Mouse (Mus musculus) natural killer cell, adult 2 months (primary cell): Measurements from ENCODE around the gene Rnf208.

Source experiments
- DNase-seq, 2 experiments: peaks; one replicate each; pipeline ENCODE4 v3.0.0; 2022; ENCODE audit warnings: low spot score in 2 of 2

Gene Rnf208

DNA sequence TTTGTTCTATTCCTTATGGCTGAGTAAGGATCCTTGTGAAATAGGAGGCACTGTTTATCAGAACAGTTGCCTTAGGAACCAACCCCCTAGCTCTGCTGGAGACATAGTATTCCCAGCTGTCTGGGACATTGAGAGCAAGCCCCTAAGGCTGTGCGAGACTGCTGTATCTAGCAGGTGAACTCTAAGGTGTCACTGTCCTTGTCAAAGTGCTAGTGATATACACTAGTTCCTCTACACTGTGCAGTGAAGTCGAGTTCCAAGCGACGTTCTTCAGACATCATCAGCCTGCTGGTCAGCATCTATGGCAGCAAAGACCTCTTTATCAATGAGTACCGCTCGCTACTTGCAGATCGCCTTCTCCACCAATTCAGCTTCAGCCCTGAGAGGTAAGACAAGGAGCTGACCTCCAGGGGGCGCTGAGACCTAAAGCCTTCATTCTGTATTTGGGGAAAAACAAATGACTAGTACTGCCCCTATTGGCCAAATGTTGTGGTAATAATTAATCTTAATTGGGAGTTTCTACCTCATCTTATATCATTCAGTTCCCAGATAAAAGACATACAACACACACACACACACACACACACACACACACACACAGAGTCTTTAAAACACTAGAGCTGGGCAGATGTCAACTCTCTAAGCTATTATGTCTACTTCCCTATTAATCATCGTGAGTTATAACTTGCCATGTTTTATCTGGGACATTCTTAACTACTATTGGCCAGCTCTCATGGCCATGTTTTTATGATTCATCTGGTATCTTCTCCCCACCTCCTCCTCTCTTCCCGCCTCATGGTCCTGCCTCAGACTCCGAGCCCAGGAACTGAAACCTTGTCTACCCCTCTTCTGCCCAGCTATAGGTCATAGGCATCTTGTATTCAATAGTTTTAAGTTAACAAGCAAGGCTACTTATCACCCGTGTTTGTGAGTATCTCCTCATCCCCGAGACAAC is 37.1 kb downstream of the Rnf208 start:
- peak; percentile 79 to 86 for DNase-seq

- DNase-seq: no peak
Observed at GRCm38 (mm10) chr2:25285551-25285950, 43.5 kb downstream of the Rnf208 start.

DNA sequence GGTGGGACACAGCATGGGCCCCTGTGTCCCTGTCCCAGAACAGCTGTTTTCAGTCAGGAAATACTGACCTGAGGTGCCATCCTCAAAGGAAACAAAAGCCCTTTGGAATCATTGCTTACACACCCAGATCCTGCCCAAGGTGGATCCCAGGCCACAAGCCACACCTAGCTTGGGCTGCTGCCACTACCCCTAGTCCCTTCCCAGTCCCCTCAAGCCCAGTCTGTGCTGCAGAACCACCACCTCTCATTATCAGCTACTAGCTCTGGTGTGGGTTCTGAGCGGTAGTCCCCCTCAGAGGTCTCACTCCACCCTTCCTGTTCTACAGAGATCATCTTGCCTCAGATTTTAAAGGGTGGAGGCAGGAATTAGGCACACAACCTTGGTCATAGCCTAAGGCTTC is 44.3 kb downstream of the Rnf208 start:
- DNase-seq: no peak

DNA sequence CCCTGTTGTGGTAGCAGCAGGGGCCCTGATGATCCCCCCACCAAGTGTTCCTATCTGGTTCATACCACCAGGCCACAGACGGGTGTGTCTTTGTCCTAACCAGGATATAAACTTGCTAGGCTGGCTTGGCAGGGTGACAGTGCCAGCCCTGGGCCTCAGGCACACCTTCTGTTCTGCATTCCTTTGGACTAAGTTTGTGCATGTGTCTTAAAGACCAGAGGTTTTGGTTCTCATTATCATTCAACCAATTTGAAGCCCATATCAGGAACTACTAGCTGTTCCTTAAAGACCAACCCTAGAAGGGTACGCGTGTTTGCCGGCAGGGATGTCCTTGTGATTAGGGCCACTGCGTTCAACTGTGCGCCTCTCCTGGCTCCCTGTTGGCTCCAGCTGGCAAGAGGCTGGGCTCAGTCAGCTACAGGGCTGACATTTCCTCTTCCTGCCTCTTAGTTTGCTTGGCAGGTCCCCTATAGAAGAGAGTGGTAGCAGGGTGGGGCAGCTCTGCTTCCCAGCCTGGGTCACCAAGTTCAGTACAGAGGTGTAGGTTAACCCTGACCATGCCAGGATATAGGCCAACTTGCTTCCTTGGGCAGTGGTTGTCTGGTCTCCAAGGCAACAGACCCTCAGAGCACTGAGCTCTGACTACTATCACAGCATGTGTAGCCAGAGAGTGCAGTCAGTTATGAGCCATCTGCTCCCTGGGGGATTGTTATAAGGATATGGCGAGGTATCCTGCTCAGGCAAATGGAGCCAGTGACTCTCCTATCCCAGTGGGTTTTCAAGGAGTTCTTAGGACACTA is 45.0 kb downstream of the Rnf208 start:
- DNase-seq: no peak

- DNase-seq: no peak
Observed at GRCm38 (mm10) chr2:25287927-25288649, 46.0 kb downstream of the Rnf208 start, which contains the start of gene Tmem210. TSS of gene Tmem210 (plus strand) at chr2:25288145.

GRCm38 (mm10) chr2:25288734-25289345 is 46.8 kb downstream of the Rnf208 start:
- DNase-seq: no peak

DNA sequence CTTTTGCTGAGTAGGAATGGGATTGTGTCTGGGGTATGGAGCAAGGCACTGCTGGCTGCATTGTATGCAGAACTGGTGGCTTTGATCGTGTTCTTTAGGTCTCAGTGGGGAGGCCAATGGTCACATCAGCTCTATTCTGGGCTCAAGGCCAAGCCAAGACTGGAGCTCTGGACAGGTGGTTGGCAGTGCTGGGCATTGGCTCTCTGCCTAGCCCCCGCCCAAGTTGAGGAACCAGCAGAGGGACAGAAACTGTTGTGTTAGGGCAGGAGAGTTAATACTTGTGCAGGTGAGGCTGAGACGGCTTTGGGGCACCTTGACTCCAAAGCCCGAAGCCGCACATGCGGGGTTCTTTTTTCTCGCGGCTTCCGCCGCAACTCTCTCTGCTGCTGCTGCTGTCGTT is 47.6 kb downstream of the Rnf208 start, which contains the start of gene Lrrc26:
Gene Lrrc26, plus strand, starts transcription at position 265 of the 400 bp plus-strand sequence.
- DNase-seq: no peak

- DNase-seq: no peak
Observed at GRCm38 (mm10) chr2:25290101-25290815, 48.2 kb downstream of the Rnf208 start.

GRCm38 (mm10) chr2:25290816-25291130 is 48.7 kb downstream of the Rnf208 start:
- DNase-seq: no peak

DNA sequence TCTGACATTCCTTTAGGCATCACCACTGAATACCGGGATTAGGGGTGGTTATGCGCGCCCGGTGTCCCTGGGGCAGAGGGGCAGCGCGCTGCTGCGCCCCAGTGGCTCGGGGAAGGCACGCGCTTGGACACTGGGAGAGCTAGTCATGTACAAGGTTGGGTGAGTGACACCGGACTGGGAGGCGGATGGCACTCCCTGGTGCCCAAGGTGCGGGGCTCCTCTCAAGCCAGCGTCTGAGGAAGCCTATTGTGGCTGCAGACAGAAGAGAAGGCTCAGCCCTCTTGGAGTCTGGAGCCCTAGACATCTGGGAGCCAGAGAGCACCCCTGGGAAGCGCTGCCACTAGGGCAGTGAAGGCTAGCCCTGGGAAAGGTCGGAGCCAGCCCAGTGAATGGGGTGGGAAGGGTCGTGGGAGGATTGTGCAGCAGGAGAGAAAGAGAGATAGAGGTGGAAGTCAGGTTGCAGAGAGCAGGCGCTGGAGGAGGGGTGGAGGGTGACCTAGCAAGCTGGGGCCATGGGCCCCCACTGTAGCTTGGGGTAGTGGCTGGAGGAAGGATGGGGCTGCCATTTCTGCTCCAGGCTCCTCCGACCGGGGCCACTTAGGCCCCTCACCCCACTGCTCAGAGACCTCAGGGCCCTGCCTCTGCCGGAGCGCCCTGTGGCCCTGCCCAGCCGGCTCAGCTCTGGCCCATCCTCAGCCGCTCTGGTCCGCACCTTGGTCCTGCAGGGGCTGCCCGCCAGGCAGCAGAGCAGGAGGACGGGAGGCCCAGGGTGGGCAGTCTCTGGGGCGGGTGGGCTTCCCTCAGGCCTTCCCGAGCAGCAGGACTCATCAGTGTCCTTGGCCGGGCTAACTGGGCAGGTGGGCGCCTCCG is 49.4 kb downstream of the Rnf208 start:
- DNase-seq: no peak

DNA sequence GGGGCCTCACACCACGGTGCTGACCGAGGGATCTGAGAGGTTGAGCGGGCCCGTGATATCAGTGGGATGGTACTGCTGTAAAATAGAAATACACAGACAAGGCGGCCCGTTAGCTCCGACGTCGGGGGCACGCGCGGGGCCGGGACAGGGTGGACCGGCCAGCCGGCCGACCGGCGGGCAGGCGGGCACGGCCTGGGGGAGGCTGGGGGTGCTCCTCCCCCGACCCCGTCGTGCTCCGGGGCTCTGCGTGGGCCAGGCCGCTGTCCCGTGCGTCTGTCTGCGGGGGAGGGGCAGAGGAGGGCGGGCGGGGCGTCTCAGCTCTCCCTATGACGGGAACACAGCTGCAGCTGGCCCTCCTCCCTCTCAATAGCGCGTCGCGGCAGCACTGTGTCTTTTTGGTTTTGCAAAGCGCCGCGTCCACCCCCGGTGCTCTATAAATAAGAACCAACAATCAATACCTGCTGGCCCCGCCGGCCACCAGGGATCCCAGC is 50.0 kb downstream of the Rnf208 start:
- no peak for DNase-seq

DNA sequence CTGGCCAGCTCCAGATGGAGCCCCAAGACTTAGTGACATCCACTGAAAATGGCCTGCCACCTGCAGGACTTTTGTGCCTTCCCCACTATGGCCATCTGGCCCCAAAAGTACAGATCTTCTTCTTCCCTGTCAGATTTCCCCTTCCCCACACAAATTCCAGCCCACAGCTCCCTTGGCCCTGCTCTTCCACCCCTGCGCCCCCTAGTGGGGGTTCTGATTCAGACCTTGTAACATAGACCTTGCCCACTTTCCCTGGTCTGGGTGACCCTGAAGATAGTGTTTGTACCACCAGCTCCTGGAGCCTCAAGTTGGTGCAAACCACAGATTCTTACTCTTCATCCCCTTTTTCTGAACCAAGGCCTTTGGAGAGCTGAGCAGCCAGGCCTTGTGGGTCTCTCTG is 50.8 kb downstream of the Rnf208 start:
- DNase-seq: peak; percentile 51 to 68

- DNase-seq: no peak
Observed at GRCm38 (mm10) chr2:25293706-25294105, 51.7 kb downstream of the Rnf208 start.
